Mouse (Mus musculus) ES-E14 (cell line): ENCODE results near the gene Slc6a17.

Experiments used
- CHD2 ChIP-seq: IDR thresholded peaks from 2 replicates; pipeline ENCODE4 v1.6.1; 2014; ENCODE audit warnings: mild to moderate bottlenecking, low read depth, low read length, inconsistent platforms
- ZNF384 ChIP-seq: IDR thresholded peaks from 2 replicates; pipeline ENCODE4 v1.6.1; 2012; ENCODE audit warnings: low read depth, low read length, inconsistent platforms

GRCm38 (mm10) chr3:107454280-107454679 lies 63.5 kb downstream of the Slc6a17 start:
- TF ChIP-seq ZNF384 (no peak), CHD2 (no peak)
